Mouse (Mus musculus): Measurements from ENCODE around the gene Vamp1.
"Not testable (repeated sequence)": the region's sequence is repeated elsewhere in the genome, so short reads cannot be mapped to it uniquely, and the experiment has no call there.

GRCm38 (mm10) chr6:125266600-125266999 is 51.2 kb downstream of the Vamp1 start:
- not testable (repeated sequence) for TF ChIP-seq CTCF (IDR thresholded peaks at IDR 0.05; ENCODE audit: control insufficient read depth, insufficient read depth, low read length); POLR2A (IDR thresholded peaks at IDR 0.05; ENCODE audit: borderline replicate concordance, control insufficient read depth, low read depth, low read length)
